ENCODE assay signal across 8 mouse cellular contexts in genomic region chrX:160994543-160995121, GRCm38 (mm10). TPM values are rescaled to one million over a fixed set of nuclear protein-coding genes. Genes with fewer than 3 reads are reported as not detected.
DNase-seq lines count a peak whose midpoint lies in the region; ATAC-seq lines count a peak whose summit lies in the region.

Gene Cdkl5, minus strand, starts transcription at chrX:160994704.

- H3K4me3 ChIP-seq in hindbrain, embryonic 13.5 days = peak within 1 kb of the TSS; percentile 57

- peak within 1 kb of the TSS; percentile 90 for H3K27ac ChIP-seq in hindbrain, embryonic 13.5 days

- 20% methylated on average over 52 of the region's 53 CpGs for WGBS in hindbrain, embryonic 13.5 days

- peaks cover 25% of the 10 kb centered on the region; the same call in 1 of the 2 replicates for H3K27me3 ChIP-seq in hindbrain, embryonic 13.5 days

- H3K9me3 ChIP-seq in hindbrain, embryonic 13.5 days = no peaks in the 10 kb centered on the region

- peak within 1 kb of the TSS; percentile 83 for H3K9ac ChIP-seq in hindbrain, embryonic 13.5 days

- ATAC-seq in hindbrain, embryonic 13.5 days (ENCODE audit: low FRiP score) = peak; percentile 97

- no peaks in the 10 kb centered on the region for H3K36me3 ChIP-seq in hindbrain, embryonic 13.5 days

- H3K4me2 ChIP-seq in hindbrain, embryonic 13.5 days = peak within 1 kb of the TSS; percentile 56

- DNase-seq in NIH3T3 (ENCODE audit: low read depth) = peak; percentile 96
- peak; percentile 96 to 98 for DNase-seq in cerebellum, postnatal 10 days
- peak; percentile 94 for DNase-seq in frontal cortex, postnatal 14 days (ENCODE audit: low spot score in 2 of 2)
- DNase-seq in layer of hippocampus, postnatal 25 days (ENCODE audit: extremely low spot score in 1 of 2, low spot score in 1 of 2) = peak; percentile 78 to 79
- peak; percentile 95 for DNase-seq in lung, postnatal 25 days (ENCODE audit: low spot score)
- peak; percentile 93 for DNase-seq in retina, embryonic 14.5 days (ENCODE audit: low spot score)
- DNase-seq in thymus, postnatal 4 days = peak; percentile 95

- H3K4me1 ChIP-seq in hindbrain, embryonic 13.5 days (replicated peaks) = peaks cover 5% of the 10 kb centered on the region

RNA-seq across cellular contexts. Expression of gene Cdkl5, which starts in this region (rescaled TPM):
- 3.5 TPM in 2 replicates for polyA plus RNA-seq in hindbrain, embryonic 13.5 days (2015; fragmentation: Nextera tagmentation; extraction: Ambion mirVana)
- 100 to 1,000 TPM; 103 to 116 TPM for total RNA-seq in layer of hippocampus, postnatal 25 days (2021)

Comparison
In these comparisons a context has a peak if more than half of its experiments do, and no peak if none do; other contexts are left out.
1. Peak in every context shown above with its lines: DNase-seq, ATAC-seq, H3K4me3 ChIP-seq and H3K27ac ChIP-seq.